Mouse (Mus musculus) neural tube, embryonic 14.5 days (tissue): Measurements from ENCODE around the gene E130309D02Rik. TPM values are rescaled to one million over a fixed set of nuclear protein-coding genes. Genes with fewer than 3 reads are reported as not detected.

Experiments
- ATAC-seq: fragments of 200-750 bp; cut with Nextera tagmentation; 2 replicates; pipeline ENCODE4 v1.8.0; 2017; ENCODE audit warnings: low read depth, mild to moderate bottlenecking, moderate TSS enrichment, moderate library complexity
- H3K27ac ChIP-seq: fragments of 300-500 bp; sonication (generic); 2 replicates; pipeline ENCODE4 v1.5.1; 2014; ENCODE audit warnings: low read depth, mild to moderate bottlenecking, control low read depth, low read length, moderate library complexity, mixed read lengths
- H3K27me3 ChIP-seq: fragments of 300-500 bp; sonication (generic); 2 replicates; pipeline ENCODE4 v1.6.1; 2014; ENCODE audit warnings: low read length; ENCODE audit not compliant: control insufficient read depth, insufficient read depth
- H3K36me3 ChIP-seq: fragments of 300-500 bp; sonication (generic); 2 replicates; pipeline ENCODE4 v1.6.1; 2014; ENCODE audit warnings: low read length, mixed read lengths; ENCODE audit not compliant: control insufficient read depth, insufficient read depth
- H3K4me1 ChIP-seq: fragments of 300-500 bp; sonication (generic); 2 replicates; pipeline ENCODE4 v1.6.1; 2014; ENCODE audit warnings: low read length; ENCODE audit not compliant: control insufficient read depth, insufficient read depth
- H3K4me2 ChIP-seq: fragments of 300-500 bp; sonication (generic); 2 replicates; pipeline ENCODE4 v1.6.1; 2014; ENCODE audit warnings: mild to moderate bottlenecking, low read depth, low read length, control low read depth
- H3K4me3 ChIP-seq: fragments of 300-500 bp; sonication (generic); 2 replicates; pipeline ENCODE4 v1.5.1; 2014; ENCODE audit warnings: low read depth, low read length, control low read depth, mixed read lengths
- H3K9ac ChIP-seq: fragments of 300-500 bp; sonication (generic); replicated peaks from 2 replicates; pipeline ENCODE4 v1.6.1; 2014; ENCODE audit warnings: low read depth, mild to moderate bottlenecking, control low read depth, low read length, mixed read lengths
- H3K9me3 ChIP-seq: fragments of 300-500 bp; sonication (generic); 2 replicates; pipeline ENCODE4 v1.6.1; 2016; ENCODE audit warnings: low read length; ENCODE audit not compliant: control insufficient read depth
- WGBS: fragments of 180-500 bp; shearing (Covaris S2); extraction: QIAGEN DNeasy Blood & Tissue Kit; methylation state at CpG from one replicate; pipeline ENCODE4 v1.1.7; 2014; 5-methylcytosine and 5-hydroxymethylcytosine counted together
- polyA plus RNA-seq: library from polyadenylated mRNA; unstranded; fragments of >200 nt; fragmentation: Nextera tagmentation; extraction: Ambion mirVana; gene quantifications from 2 replicates; pipeline ENCODE4 v1.2.1, GENCODE M21; 2014

E130309D02Rik gene
- polyA plus RNA-seq, 1 experiment from 2014 or later = 20.1 TPM

- whole genome bisulfite sequencing = 57% methylated on average over 8 of the region's 8 CpGs
- H3K27me3 ChIP-seq = no peaks in the 10 kb centered on the region
- no peaks in the 10 kb centered on the region for H3K9me3 ChIP-seq
- no peaks in the 10 kb centered on the region for H3K4me1 ChIP-seq
- H3K27ac ChIP-seq = no peak overlapping the region; the same call in 1 of the 2 replicates
- no peak overlapping the region for H3K4me2 ChIP-seq
- no peak overlapping the region for H3K4me3 ChIP-seq
- no peak overlapping the region for H3K9ac ChIP-seq
- no peaks in the 10 kb centered on the region for H3K36me3 ChIP-seq
- ATAC-seq = no peak
These were observed 31.2 kb upstream of the E130309D02Rik start for GRCm38 (mm10) chr5:143346367-143346766.

- Histone ChIP-seq H3K9ac (no peak overlapping the region), H3K4me3 (no peak overlapping the region), H3K4me1 (no peaks in the 10 kb centered on the region), H3K4me2 (no peak overlapping the region), H3K27ac (no peak overlapping the region), H3K36me3 (no peaks in the 10 kb centered on the region), H3K27me3 (no peaks in the 10 kb centered on the region), H3K9me3 (no peaks in the 10 kb centered on the region)
- no peak for ATAC-seq
- WGBS = 62% methylated on average over 6 of the region's 6 CpGs
These were observed 24.4 kb upstream of the E130309D02Rik start for GRCm38 (mm10) chr5:143339603-143340002.

- Histone ChIP-seq H3K9ac (no peak overlapping the region), H3K4me3 (no peak overlapping the region), H3K4me2 (no peak overlapping the region), H3K36me3 (no peaks in the 10 kb centered on the region), H3K4me1 (no peaks in the 10 kb centered on the region), H3K27ac (no peak overlapping the region), H3K9me3 (no peaks in the 10 kb centered on the region), H3K27me3 (no peaks in the 10 kb centered on the region)
- 67% methylated on average over 6 of the region's 6 CpGs for WGBS
- no peak for ATAC-seq
These were observed 21.4 kb upstream of the E130309D02Rik start for GRCm38 (mm10) chr5:143336559-143336958.

- Histone ChIP-seq H3K27ac (no peak overlapping the region), H3K9ac (no peak overlapping the region)
- WGBS = 83% methylated on average over 7 of the region's 7 CpGs
These were observed 19.9 kb upstream of the E130309D02Rik start for GRCm38 (mm10) chr5:143335089-143335460.

GRCm38 (mm10) chr5:143334418-143335088 is 19.4 kb upstream of the E130309D02Rik start:
- Histone ChIP-seq H3K9me3 (no peaks in the 10 kb centered on the region), H3K27ac (no peak overlapping the region), H3K27me3 (no peaks in the 10 kb centered on the region), H3K4me3 (no peak overlapping the region), H3K4me1 (peaks cover 7% of the 10 kb centered on the region; the same call in 1 of the 2 replicates), H3K4me2 (no peak overlapping the region), H3K9ac (no peak overlapping the region), H3K36me3 (no peaks in the 10 kb centered on the region)
- 66% methylated on average over 14 of the region's 14 CpGs for WGBS
- no peak; the same call in 1 of the 2 replicates for ATAC-seq

More at GRCm38 (mm10) chr5:143335089-143335460, 19.9 kb upstream of the E130309D02Rik start:
- H3K4me2 ChIP-seq = no peak overlapping the region
- no peak for ATAC-seq
- no peaks in the 10 kb centered on the region for H3K27me3 ChIP-seq
- H3K36me3 ChIP-seq = no peaks in the 10 kb centered on the region
- H3K4me3 ChIP-seq = no peak overlapping the region
- no peaks in the 10 kb centered on the region for H3K9me3 ChIP-seq
- H3K4me1 ChIP-seq = peaks cover 2% of the 10 kb centered on the region; the same call in 1 of the 2 replicates

- H3K4me2 ChIP-seq = no peak overlapping the region
- 17% methylated on average over 5 of the region's 5 CpGs for WGBS
These were observed 18.7 kb upstream of the E130309D02Rik start for GRCm38 (mm10) chr5:143333872-143334271.

GRCm38 (mm10) chr5:143328690-143329495 is 13.7 kb upstream of the E130309D02Rik start, which contains the start of gene Zdhhc4:
Zdhhc4 (minus strand) TSS chr5:143329256.
- peak; percentile 78 for ATAC-seq
- Histone ChIP-seq H3K4me3 (peak within 1 kb of the TSS; percentile 91), H3K36me3 (peaks cover 24% of the 10 kb centered on the region), H3K4me2 (peak within 1 kb of the TSS; percentile 94), H3K27me3 (no peaks in the 10 kb centered on the region), H3K9me3 (no peaks in the 10 kb centered on the region), H3K27ac (peak within 1 kb of the TSS; percentile 10), H3K4me1 (peaks cover 13% of the 10 kb centered on the region), H3K9ac (peak within 1 kb of the TSS; percentile 86)
- WGBS = under 1% methylated on average over 56 of the region's 57 CpGs

More at GRCm38 (mm10) chr5:143333872-143334271, 18.7 kb upstream of the E130309D02Rik start:
- H3K36me3 ChIP-seq = no peaks in the 10 kb centered on the region
- no peak overlapping the region for H3K27ac ChIP-seq
- H3K4me3 ChIP-seq = no peak overlapping the region
- H3K27me3 ChIP-seq = no peaks in the 10 kb centered on the region
- ATAC-seq = no peak; the same call in 1 of the 2 replicates
- peaks cover 7% of the 10 kb centered on the region; the same call in 1 of the 2 replicates for H3K4me1 ChIP-seq
- no peaks in the 10 kb centered on the region for H3K9me3 ChIP-seq
- H3K9ac ChIP-seq = no peak overlapping the region

- Histone ChIP-seq H3K9me3 (no peaks in the 10 kb centered on the region), H3K36me3 (peaks cover 29% of the 10 kb centered on the region), H3K9ac (no peak overlapping the region), H3K4me1 (peaks cover 13% of the 10 kb centered on the region), H3K27ac (no peak overlapping the region), H3K4me2 (no peak overlapping the region), H3K27me3 (no peaks in the 10 kb centered on the region), H3K4me3 (no peak overlapping the region)
- 89% methylated on average over 8 of the region's 8 CpGs for WGBS
- ATAC-seq = no peak
These were observed 2.1 kb upstream of the E130309D02Rik start for GRCm38 (mm10) chr5:143317288-143317610.
